Comparison of ENCODE assay signal across 19 mouse cellular contexts in the genomic region with DNA sequence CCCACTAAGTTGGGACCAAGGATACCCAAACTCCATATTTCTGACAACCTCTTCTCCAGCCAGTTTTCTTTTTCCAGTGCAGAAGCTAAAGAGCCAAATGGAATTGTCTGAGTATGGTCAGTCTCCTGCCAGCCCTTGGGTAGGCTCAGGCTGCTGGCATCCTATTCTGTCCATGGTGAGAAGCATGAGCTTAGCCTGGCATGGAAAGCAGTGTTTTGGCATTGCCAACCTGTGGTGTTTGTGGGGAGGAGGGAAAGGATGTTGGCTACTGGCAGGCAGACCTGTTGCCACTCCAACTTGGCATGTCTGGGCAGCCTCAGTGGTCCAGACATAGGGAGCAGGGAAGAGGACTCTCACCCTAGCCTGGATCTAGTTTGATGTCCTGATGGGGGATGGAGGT. TPM values are rescaled to one million over a fixed set of nuclear protein-coding genes. Genes with fewer than 3 reads are reported as not detected.
"Had no signal": no experiment of that assay in that cellular context is flagged by ENCODE, and none has a peak within 500 bp of the region (broad histone marks: within the 10 kb centered on the region; RNA-seq: fewer than 3 reads in every experiment).

No protein-coding gene starts in this region.

- H3K9me3 ChIP-seq: lung, embryonic 15.5 days; megakaryocyte, embryonic 14.5 days; midbrain, embryonic 13.5 days; midbrain, embryonic 15.5 days; neural tube, embryonic 12.5 days; stomach, embryonic 15.5 days had no signal

- ATAC-seq: lung, postnatal 0 days; midbrain, embryonic 13.5 days; midbrain, embryonic 15.5 days had no signal

- H3K27ac ChIP-seq: lung, embryonic 15.5 days; macrophage; midbrain, embryonic 13.5 days; midbrain, embryonic 15.5 days; neural tube, embryonic 12.5 days; stomach, embryonic 15.5 days; stomach, postnatal 0 days had no signal

- H3K4me1 ChIP-seq: lung, embryonic 15.5 days; megakaryocyte, embryonic 14.5 days; stomach, embryonic 15.5 days had no signal

- H3K4me3 ChIP-seq: lung, embryonic 15.5 days; megakaryocyte, embryonic 14.5 days; midbrain, embryonic 13.5 days; midbrain, embryonic 15.5 days; neural tube, embryonic 12.5 days; stomach, embryonic 15.5 days had no signal

- DNase-seq: lung, adult 2 months; lung, postnatal 14 days; lung, postnatal 36 days; right cerebral cortex, postnatal 14 days; thymus, adult 2 months; thymus, postnatal 4 days had no signal

- H3K36me3 ChIP-seq: lung, embryonic 15.5 days; midbrain, embryonic 13.5 days; midbrain, embryonic 15.5 days; neural tube, embryonic 12.5 days; stomach, embryonic 15.5 days had no signal

- H3K27me3 ChIP-seq: lung, embryonic 15.5 days; neural tube, embryonic 12.5 days; stomach, embryonic 15.5 days had no signal

- H3K9ac ChIP-seq: lung, embryonic 15.5 days; midbrain, embryonic 13.5 days; midbrain, embryonic 15.5 days; neural tube, embryonic 12.5 days; stomach, embryonic 15.5 days had no signal

- H3K4me2 ChIP-seq: lung, embryonic 15.5 days; midbrain, embryonic 11.5 days; midbrain, embryonic 13.5 days; midbrain, embryonic 15.5 days; neural tube, embryonic 12.5 days; stomach, embryonic 15.5 days had no signal

RNA-seq across cellular contexts. Expression of a gene that starts 46.4 kb away (rescaled TPM):
- total RNA-seq: megakaryocyte progenitor cell, adult 5-6 weeks; monocyte, adult 5-6 weeks had no signal
- polyA plus RNA-seq: neural tube, embryonic 14.5 days had no signal
